Mouse (Mus musculus) forebrain, postnatal 0 days (tissue): ENCODE results near the gene Ncoa1. TPM values are rescaled to one million over a fixed set of nuclear protein-coding genes. Genes with fewer than 3 reads are reported as not detected.

Source experiments
- ATAC-seq: fragments of 200-750 bp; cut with Nextera tagmentation; 2 replicates; pipeline ENCODE4 v1.8.0; 2017; ENCODE audit warnings: mild to moderate bottlenecking, moderate library complexity
- DNase-seq: peaks from one replicate; pipeline ENCODE4 v3.0.0-alpha.2; 2015
- H3K27ac ChIP-seq: fragments of 300-500 bp; sonication (generic); 2 replicates; pipeline ENCODE4 v1.5.1; 2014; ENCODE audit warnings: low read depth, mild to moderate bottlenecking, antibody characterized with exemption, low read length, moderate library complexity, mixed read lengths
- H3K27me3 ChIP-seq: fragments of 300-500 bp; sonication (generic); 2 replicates; pipeline ENCODE4 v1.6.1; 2014; ENCODE audit warnings: mild to moderate bottlenecking, low read length, mixed read lengths; ENCODE audit not compliant: insufficient read depth
- H3K36me3 ChIP-seq: fragments of 300-500 bp; sonication (generic); 2 replicates; pipeline ENCODE4 v1.6.1; 2014; ENCODE audit warnings: mild to moderate bottlenecking, moderate library complexity; ENCODE audit not compliant: insufficient read depth
- H3K4me1 ChIP-seq: fragments of 300-500 bp; sonication (generic); 2 replicates; pipeline ENCODE4 v1.6.1; 2014; ENCODE audit warnings: antibody characterized with exemption; ENCODE audit not compliant: insufficient read depth
- H3K4me2 ChIP-seq: fragments of 300-500 bp; sonication (generic); 2 replicates; pipeline ENCODE4 v1.6.1; 2014; ENCODE audit warnings: low read depth, mild to moderate bottlenecking, moderate library complexity
- H3K4me3 ChIP-seq: fragments of 300-500 bp; sonication (generic); 2 replicates; pipeline ENCODE4 v1.5.1; 2014; ENCODE audit warnings: low read depth, low read length, mixed read lengths
- H3K9ac ChIP-seq: fragments of 300-500 bp; sonication (generic); 2 replicates; pipeline ENCODE4 v1.6.1; 2014; ENCODE audit warnings: mild to moderate bottlenecking
- H3K9me3 ChIP-seq: fragments of 300-500 bp; sonication (generic); 2 replicates; pipeline ENCODE4 v1.6.1; 2016; ENCODE audit warnings: low read length
- CTCF ChIP-seq: sonication (generic); IDR thresholded peaks from 2 replicates; pipeline ENCODE4 v1.5.1; 2016; ENCODE audit warnings: antibody characterized with exemption, control low read depth, low read depth
- WGBS: fragments of 180-500 bp; shearing (Covaris S2); extraction: QIAGEN DNeasy Blood & Tissue Kit; methylation state at CpG from one replicate; pipeline ENCODE4 v1.1.7; 2014; 5-methylcytosine and 5-hydroxymethylcytosine counted together
- polyA plus RNA-seq: library from polyadenylated mRNA; unstranded; fragments of >200 nt; fragmentation: Nextera tagmentation; extraction: Ambion mirVana; gene quantifications from 2 replicates; pipeline ENCODE4 v1.2.1, GENCODE M21; 2015
- total RNA-seq: library from RNA; depleted of rRNA; stranded (reverse); fragments of >200 nt; gene quantifications from 2 replicates; pipeline ENCODE4 v1.2.3, GENCODE M21; 2014

Gene Ncoa1
- total and polyA plus RNA-seq, 2 experiments from 2014 or later: 20.2 to 46.1 TPM

GRCm38 (mm10) chr12:4407085-4407484 is 69.9 kb downstream of the Ncoa1 start:
- Histone ChIP-seq H3K9ac (no peak overlapping the region), H3K4me2 (no peak overlapping the region), H3K27me3 (no peaks in the 10 kb centered on the region), H3K4me1 (peaks cover 3% of the 10 kb centered on the region), H3K4me3 (no peak overlapping the region), H3K36me3 (no peaks in the 10 kb centered on the region), H3K9me3 (no peaks in the 10 kb centered on the region), H3K27ac (no peak overlapping the region)
- ATAC-seq (no peak), DNase-seq (no peak)
- no peak for TF ChIP-seq CTCF
- WGBS: 40% methylated on average over 2 of the region's 2 CpGs

DNA sequence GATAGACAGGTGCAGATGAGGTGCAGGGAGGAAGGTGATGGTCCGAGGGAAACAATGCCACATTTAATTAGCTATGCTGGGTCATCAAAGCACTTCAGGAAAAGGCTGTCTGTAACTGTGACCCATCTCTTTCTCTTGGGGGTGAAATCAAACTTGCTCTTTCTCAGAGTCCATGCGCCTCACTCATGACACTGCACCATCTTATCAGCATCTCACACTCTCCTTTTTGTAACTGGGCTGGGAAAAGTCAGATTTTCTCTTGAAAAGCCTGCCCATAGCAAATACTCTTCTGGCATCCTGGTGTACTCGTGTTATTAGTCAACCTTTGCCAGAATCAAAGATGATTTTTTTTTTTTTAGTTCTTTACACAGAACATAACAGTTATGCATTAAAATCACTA is 70.8 kb downstream of the Ncoa1 start:
- Histone ChIP-seq H3K9ac (no peak overlapping the region), H3K4me2 (no peak overlapping the region), H3K36me3 (no peaks in the 10 kb centered on the region), H3K4me1 (peaks cover 3% of the 10 kb centered on the region), H3K4me3 (no peak overlapping the region), H3K9me3 (no peaks in the 10 kb centered on the region), H3K27me3 (no peaks in the 10 kb centered on the region), H3K27ac (no peak overlapping the region)
- no peak for ATAC-seq
- no peak for TF ChIP-seq CTCF
- no peak for DNase-seq
- WGBS: 72% methylated on average over 3 of the region's 3 CpGs

DNA sequence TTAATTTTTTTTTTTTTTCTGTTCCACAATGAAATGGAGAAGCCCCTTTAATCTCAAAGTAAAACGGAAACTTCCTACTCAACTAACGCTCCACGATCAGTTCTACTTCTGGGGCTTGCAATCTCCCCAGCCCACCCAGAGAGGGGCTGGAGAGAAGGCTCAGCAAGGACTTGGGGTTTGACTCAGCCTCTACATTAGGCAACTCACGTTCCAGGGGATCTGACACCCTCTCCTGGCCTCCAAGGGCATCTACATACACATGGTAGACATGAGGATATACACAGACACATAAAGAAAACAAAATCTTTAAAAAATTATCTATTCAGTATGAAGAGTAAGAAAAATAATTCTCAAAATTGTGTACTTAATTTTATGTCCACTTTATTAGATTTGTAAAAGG is 73.8 kb downstream of the Ncoa1 start:
- Histone ChIP-seq H3K27ac (no peak overlapping the region), H3K9ac (no peak overlapping the region), H3K4me2 (no peak overlapping the region), H3K9me3 (no peaks in the 10 kb centered on the region), H3K4me3 (no peak overlapping the region), H3K27me3 (no peaks in the 10 kb centered on the region), H3K36me3 (no peaks in the 10 kb centered on the region), H3K4me1 (peaks cover 3% of the 10 kb centered on the region)
- no peak for TF ChIP-seq CTCF
- DNase-seq (no peak), ATAC-seq (no peak)
- 69% methylated on average over 4 of the region's 4 CpGs for whole genome bisulfite sequencing

- ATAC-seq (no peak), DNase-seq (no peak)
- WGBS: 79% methylated on average over 7 of the region's 7 CpGs
Observed at GRCm38 (mm10) chr12:4396221-4396620, 80.8 kb downstream of the Ncoa1 start.

GRCm38 (mm10) chr12:4392590-4392989 is 84.4 kb downstream of the Ncoa1 start:
- WGBS: 79% methylated on average over 2 of the region's 2 CpGs
- Histone ChIP-seq H3K9ac (no peak overlapping the region), H3K9me3 (no peaks in the 10 kb centered on the region), H3K27ac (no peak overlapping the region), H3K27me3 (no peaks in the 10 kb centered on the region), H3K36me3 (no peaks in the 10 kb centered on the region), H3K4me1 (no peaks in the 10 kb centered on the region), H3K4me2 (no peak overlapping the region), H3K4me3 (no peak overlapping the region)
- DNase-seq (no peak), ATAC-seq (no peak)
- TF ChIP-seq CTCF: no peak

More at GRCm38 (mm10) chr12:4396221-4396620, 80.8 kb downstream of the Ncoa1 start:
- Histone ChIP-seq H3K27me3 (no peaks in the 10 kb centered on the region), H3K36me3 (no peaks in the 10 kb centered on the region), H3K4me2 (no peak overlapping the region), H3K27ac (no peak overlapping the region), H3K9me3 (no peaks in the 10 kb centered on the region), H3K9ac (no peak overlapping the region), H3K4me3 (no peak overlapping the region), H3K4me1 (no peaks in the 10 kb centered on the region)
- no peak for TF ChIP-seq CTCF

DNA sequence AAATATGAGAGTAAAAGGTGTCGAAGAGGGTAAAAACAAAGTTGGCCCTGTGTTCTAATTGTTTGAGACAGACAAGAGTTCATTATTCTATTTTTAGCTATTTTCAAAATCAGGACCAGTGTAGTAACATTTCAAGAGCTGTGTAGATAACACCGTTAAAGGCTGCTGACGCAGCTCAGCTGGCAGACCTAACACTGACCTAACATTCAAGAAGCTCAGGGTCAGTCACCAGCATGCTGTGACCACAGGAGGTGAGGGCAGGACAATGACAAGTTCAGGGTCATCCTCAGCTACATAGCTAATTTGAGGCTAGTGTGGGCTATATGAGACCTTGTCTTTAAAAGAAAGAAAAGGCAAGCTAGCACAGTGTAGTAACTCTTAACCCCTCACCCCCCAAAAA is 84.9 kb downstream of the Ncoa1 start:
- Histone ChIP-seq H3K4me3 (no peak overlapping the region), H3K27me3 (no peaks in the 10 kb centered on the region), H3K9ac (no peak overlapping the region), H3K4me2 (no peak overlapping the region), H3K9me3 (no peaks in the 10 kb centered on the region), H3K4me1 (no peaks in the 10 kb centered on the region), H3K36me3 (no peaks in the 10 kb centered on the region), H3K27ac (no peak overlapping the region)
- ATAC-seq (no peak), DNase-seq (no peak)
- no peak for TF ChIP-seq CTCF
- 77% methylated on average over 3 of the region's 3 CpGs for WGBS

GRCm38 (mm10) chr12:4391256-4391655 is 85.7 kb downstream of the Ncoa1 start:
- H3K4me1 ChIP-seq: no peaks in the 10 kb centered on the region
- H3K9me3 ChIP-seq: no peaks in the 10 kb centered on the region
- H3K27me3 ChIP-seq: no peaks in the 10 kb centered on the region
- H3K4me3 ChIP-seq: no peak overlapping the region
- WGBS: 76% methylated on average over 4 of the region's 4 CpGs
- no peak for ATAC-seq
- H3K27ac ChIP-seq: no peak overlapping the region
- no peak for TF ChIP-seq CTCF
- no peak overlapping the region for H3K4me2 ChIP-seq
- no peak for DNase-seq
- H3K36me3 ChIP-seq: no peaks in the 10 kb centered on the region
- H3K9ac ChIP-seq: no peak overlapping the region

DNA sequence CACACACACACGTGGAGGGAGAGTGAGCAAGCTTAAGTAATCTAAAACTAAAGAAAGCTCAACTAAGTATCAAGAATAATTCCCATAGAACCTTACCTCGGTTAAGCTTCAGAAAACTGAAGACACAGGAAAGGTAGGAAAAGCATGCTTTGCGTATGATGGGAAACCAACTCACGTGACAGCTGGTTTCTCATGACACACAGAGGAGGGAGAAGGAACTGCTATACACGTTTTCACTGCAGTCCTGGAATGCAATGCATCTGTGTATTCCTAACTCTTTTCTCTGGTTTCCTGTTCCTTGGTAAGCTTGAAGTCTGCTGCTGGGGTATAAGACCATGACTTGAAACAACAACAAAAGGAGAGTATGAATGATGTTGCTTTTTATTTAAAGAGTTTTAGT is 86.3 kb downstream of the Ncoa1 start:
- no peak overlapping the region for H3K4me3 ChIP-seq
- H3K9me3 ChIP-seq: no peaks in the 10 kb centered on the region
- no peak for ATAC-seq
- H3K9ac ChIP-seq: no peak overlapping the region
- no peak overlapping the region for H3K4me2 ChIP-seq
- no peaks in the 10 kb centered on the region for H3K4me1 ChIP-seq
- TF ChIP-seq CTCF: no peak
- H3K27me3 ChIP-seq: no peaks in the 10 kb centered on the region
- no peak overlapping the region for H3K27ac ChIP-seq
- no peaks in the 10 kb centered on the region for H3K36me3 ChIP-seq
- no peak for DNase-seq
- 73% methylated on average over 5 of the region's 5 CpGs for WGBS
